Mouse (Mus musculus) bone marrow macrophage, adult 2 months (primary cell): ENCODE results near the gene Klhdc10.

Experiments
- CTCF ChIP-seq: IDR thresholded peaks from 2 replicates; pipeline ENCODE4 v1.5.1; 2012; ENCODE audit warnings: low read depth, mild to moderate bottlenecking, low read length, moderate library complexity
- POLR2A ChIP-seq: IDR thresholded peaks from 2 replicates; pipeline ENCODE4 v1.6.1; 2012; ENCODE audit warnings: mild to moderate bottlenecking, low read depth, low read length, borderline replicate concordance

- TF ChIP-seq CTCF (no peak), POLR2A (no peak)
Observed at GRCm38 (mm10) chr6:30468058-30468457, 66.4 kb downstream of the Klhdc10 start.
